Mouse (Mus musculus): ENCODE measurements at regions not wholly inside any gene's neighbourhood (a gene's known extent, or its start where the extent isn't known, plus 50 kb on each side); places are given as distances from the start of the nearest gene placed in this dataset.

DNA sequence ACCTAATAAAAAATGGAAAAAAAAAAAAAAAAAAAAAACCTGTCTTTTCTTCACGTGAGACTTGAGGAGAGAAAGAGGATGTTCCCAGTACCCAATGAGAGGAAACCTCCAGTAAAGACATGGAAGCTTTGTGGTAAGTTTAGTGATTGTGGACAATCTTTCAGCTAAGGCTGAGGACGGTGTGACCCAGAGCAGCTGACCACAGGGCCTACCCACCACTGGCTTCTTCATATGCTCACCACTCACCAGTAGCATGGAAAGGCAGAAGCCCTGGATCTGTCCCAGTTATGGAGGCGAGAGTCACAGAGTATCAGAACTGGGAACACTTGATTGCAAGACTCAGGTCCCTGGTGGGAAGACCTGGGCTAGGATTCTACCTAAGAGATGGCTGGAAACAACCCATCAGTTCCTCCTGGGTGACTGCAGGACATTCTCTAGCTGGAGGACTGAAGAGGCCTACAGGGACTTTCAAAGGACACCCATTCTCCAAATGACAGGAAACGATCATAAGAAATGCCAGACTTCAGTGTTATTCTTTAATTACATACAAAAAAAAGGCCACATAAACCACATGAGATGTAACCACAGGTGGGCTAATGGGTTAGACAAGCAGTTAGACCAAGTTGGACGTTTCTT lies 271.8 kb downstream of the Maf start:
- DNase-seq (ENCODE audit: low spot score in 2 of 2): no peak
- intact Hi-C loops (cut with DNase I): no loop called here

DNA sequence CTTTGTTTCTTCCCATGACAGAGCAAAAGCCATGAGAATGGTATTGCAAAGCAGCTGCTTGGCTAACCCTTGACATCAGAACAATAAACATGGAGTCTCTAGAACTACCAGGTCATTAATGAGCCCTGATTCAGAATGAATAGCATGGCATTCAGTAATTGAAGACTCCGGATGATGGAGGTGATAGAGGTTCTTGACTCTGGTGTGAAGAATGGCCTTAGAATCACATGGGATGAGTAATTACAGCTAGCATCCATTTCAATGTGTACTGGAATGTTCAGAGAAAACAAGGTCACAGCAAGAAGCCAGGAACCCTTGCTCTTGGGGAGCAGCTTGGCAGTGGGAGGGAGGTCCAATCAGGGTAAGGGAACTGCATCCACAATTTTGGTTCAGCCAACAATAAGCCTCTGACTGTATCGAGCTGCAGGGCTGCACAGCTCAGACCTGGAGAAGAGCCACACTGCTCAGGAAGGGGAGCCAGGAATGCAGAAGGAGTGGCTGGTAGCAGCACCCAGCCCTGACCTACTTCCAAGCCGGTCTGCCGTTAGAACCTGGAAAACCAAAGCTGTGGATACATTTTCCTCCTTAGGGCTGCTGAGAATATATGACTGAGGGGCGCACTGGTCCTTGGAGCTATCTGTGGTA lies 275.1 kb downstream of the Maf start:
- intact Hi-C loops (cut with DNase I): no loop called here
- no peak for DNase-seq (ENCODE audit: low spot score in 2 of 2)

DNA sequence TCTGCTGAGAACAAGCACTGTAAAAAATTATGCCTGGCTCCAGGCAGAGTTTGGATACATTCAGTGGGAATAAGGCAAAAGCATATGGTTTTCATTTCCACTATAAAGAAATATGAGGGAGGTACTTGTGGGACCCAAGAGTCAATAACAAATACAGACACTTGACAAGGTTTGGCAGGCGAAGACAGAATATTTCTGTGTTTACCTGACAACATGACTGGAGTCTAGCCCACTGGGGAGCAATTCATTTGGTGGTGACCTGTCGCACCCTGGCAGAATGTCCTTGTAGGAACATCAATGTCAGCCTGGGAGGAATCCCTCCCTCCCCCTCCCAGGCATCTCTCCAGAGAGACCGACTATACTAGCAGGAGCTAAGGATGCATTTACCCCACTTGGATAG lies 276.8 kb downstream of the Maf start:
- DNase-seq (ENCODE audit: low spot score in 2 of 2): no peak
- intact Hi-C loops (cut with DNase I): no loop called here

DNA sequence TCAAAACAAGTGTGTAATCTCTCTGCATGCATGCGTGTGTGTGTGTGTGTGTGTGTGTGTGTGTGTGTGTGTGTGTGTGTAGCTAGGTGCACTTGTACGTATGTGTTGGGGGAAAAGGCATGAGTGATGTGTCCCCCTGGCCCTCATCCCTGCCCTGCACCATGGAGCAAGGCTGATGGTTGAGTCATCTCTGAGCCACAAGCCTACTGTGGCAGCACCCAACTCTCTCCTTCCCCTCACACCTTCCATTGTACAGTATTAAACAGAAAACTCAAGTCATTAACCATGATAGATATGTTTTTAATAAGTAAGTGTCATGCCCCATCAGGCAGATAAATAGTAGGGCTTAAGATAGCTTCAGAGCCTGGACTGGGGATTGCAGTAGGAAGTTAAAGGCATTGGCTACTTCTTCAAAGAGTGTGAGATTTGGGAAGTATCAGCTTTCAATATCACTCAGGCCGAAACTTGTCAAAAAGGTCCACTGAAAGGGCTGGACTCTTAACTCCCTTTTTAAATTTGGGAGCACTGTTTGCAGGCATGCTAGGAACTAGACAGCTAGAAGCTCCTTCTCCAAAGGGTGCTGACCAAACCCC lies 278.2 kb downstream of the Maf start:
- no peak for DNase-seq (ENCODE audit: low spot score in 2 of 2)
- intact Hi-C loops (cut with DNase I): no loop called here

DNA sequence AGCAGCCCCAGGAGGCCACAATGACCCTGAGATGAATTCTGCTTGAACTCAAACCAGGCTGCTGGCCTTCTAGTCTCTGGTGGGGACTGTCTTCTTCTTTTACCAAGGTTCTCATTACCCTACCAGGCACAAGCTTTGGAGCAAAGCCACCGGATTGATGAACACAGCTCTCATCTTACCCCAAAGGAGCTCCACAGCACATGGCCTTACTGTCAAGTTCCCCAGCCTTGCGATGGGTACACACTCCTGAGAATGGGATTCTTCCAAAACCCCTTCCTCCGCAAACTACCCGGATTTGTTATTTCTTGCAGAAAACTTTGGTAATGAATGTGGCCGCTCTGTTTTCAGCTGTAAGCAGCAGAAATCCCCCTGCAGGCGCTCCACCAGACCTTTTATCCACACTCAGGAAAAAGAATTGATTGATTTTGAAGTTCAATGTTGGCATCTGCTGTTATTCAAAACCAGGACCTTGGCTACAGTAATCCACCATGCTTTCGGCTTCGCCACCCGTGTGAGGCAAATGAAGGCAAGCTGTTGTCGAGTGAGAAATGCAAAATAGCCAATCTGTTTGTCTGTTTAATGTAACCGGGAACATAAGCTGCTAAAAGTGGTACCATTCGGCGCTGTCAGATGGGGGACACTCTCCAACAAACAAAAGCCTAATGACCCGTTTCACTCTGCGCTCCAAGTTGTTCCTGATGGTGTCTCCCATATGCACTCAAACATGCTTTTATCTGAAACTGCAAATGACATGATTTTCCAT lies 278.9 kb downstream of the Maf start:
- intact Hi-C loops (cut with DNase I): no loop called here
- DNase-seq (ENCODE audit: low spot score in 2 of 2): peak in 1 of 2 experiments; percentile 10

DNA sequence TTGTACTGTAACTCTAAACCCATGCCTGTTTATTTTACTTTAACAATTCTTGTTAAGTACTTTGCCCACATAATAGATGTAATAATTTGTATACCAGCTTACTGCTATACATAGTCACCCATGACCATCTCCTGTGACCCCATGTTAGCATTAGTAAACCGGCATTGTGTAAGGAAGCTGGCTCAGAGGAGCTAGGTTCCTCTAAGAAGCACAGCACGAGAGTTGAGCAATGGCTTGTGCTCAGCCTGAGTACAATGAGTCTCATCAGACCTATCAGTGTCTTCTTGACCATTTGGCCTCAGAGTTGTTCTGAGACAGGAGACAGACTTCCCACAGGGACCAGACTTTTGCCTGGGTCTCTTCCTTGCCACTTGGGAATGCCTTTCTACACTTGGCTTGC lies 279.6 kb downstream of the Maf start:
- DNase-seq (ENCODE audit: low spot score in 2 of 2): no peak
- intact Hi-C loops (cut with DNase I): no loop called here

DNA sequence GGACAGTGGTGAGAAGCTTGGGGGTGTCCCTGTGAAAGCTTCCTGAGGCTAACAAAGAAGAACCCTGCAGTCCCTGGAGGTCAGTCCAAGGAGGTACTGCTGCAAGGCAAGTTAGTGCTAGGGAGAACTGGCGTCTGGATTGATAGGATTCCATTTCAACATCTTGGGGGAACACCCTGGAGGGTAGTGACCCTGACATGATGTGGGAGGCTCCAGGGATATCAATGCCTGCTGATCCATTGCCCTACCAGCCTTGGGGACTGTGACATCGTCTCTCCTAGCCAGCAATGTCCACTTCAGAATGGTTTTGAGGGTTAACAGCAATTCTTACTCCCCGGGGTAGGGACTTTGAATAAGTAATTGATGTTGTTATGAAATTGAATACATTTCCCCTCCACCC lies 280.1 kb downstream of the Maf start:
- intact Hi-C loops (cut with DNase I): no loop called here
- DNase-seq (ENCODE audit: low spot score in 2 of 2): no peak

DNA sequence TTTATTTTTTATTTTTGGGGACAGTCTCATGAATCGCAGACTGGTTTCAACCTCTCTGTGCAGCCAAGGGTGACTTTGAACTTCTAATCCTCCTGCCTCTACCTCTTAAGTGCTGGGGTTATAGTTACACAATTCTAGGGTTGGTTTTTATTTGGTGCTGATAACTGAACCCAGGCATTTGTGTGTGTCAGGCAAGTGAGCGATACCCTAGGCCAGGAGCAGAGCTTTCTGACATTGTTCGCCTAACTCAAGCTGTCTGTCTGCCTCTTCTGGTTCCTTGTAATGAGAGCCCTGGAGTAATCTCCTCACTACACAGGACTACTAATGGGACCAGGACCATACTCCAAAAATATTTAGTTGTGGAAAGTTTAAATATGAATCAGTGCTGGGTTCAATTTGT lies 281.1 kb downstream of the Maf start:
- intact Hi-C loops (cut with DNase I): no loop called here

DNA sequence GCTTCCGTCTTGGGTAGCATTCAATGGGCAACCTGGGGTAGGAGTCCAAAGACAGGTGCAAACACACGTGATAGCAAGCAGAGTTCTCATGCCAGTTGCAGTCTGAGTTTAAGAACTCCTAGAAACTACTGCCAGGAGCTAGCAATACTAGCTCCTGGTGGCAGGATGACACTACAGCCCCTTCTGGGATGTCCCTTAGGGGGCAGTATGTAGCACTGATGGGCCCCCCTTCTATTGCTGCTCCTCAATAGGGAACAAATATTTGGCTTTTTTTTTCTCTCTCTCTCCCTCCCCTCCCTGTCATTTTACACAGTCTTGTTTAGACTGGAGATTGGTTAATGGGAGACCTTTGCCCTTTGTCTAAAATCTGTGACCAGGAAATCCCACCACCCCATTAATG lies 282.2 kb downstream of the Maf start:
- intact Hi-C loops (cut with DNase I): no loop called here
- no peak for DNase-seq (ENCODE audit: low spot score in 2 of 2)

More for the DNA sequence above, 281.1 kb downstream of the Maf start:
- DNase-seq (ENCODE audit: low spot score in 2 of 2): no peak

DNA sequence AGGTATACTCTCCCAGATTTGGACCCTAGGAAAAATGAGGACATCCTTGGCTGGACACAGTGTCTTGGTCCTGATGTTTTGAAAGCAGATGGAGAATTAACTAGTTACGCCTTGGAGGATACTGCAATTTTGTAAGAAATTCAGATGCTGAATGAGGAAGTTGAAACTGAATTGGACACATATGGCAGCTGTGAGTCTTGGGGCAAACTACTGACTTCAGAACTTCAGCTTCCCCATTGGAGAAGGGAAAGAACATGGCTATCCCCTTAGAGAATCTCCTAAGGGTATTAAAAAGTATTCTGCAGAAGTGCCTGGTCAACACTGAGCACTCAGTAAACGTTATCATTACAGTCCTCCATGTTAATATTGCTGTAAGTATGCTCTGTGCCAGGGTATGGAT lies 283.9 kb downstream of the Maf start:
- intact Hi-C loops (cut with DNase I): no loop called here
- no peak for DNase-seq (ENCODE audit: low spot score in 2 of 2)

DNA sequence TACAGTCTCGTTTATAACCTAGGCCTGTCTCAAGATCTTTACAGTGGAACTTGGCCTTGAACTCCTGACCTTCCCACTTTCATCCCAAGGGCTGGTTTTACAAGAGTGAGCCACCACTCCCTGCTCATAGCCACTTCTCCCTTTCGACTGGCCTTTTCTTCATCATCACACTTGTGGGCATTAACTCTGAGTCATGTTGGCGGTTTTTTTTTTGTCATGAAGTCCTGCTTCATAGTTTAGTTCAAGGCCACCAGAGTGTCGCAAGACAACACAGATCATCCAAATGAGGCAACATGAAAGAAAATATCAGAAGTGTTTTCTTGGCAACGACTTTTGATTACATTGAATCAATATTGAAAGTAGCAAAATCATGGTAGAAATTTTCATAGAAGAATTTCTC lies 284.5 kb downstream of the Maf start:
- no peak for DNase-seq (ENCODE audit: low spot score in 2 of 2)
- intact Hi-C loops (cut with DNase I): no loop called here

DNA sequence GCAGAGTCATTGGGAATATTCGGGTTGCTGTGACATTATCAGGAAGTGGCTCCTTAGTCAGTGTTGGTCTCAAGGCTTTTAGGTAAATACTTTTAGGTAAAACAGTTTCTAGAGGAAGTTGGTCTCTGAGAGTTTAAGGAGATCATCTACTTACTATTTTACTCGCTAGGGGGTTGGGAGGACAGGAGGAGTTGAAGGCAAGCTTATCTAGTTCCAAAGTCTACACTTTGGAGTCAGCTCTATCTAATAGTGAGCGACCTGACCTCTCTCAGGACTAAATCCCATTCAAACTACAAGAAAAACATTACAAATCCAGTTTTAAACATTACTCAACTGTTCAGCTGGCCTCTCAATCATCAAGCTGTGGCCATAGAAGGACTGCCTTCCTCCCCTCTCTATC lies 287.1 kb downstream of the Maf start:
- intact Hi-C loops (cut with DNase I): no loop called here
- no peak for DNase-seq (ENCODE audit: low spot score in 2 of 2)

DNA sequence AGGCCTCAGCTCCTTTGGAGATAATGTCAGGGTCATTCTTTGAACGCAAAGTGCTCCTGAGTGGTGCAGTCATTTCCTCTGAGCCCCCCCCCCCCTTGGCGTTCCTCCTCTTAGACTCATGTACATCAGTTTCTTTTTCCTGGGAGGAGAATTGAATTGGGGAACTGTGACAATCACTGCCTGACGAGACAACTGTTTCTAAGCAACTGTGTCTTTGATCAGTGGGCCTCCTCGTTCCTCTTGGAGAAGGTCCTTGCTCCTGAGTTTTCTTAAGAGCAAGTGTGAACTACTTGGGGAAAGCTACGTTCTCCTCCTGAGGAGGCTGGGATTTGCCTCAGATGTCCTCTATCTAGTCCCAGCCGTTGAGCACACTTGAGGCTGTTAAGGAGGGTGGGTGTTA lies 287.5 kb downstream of the Maf start:
- intact Hi-C loops (cut with DNase I): no loop called here

DNA sequence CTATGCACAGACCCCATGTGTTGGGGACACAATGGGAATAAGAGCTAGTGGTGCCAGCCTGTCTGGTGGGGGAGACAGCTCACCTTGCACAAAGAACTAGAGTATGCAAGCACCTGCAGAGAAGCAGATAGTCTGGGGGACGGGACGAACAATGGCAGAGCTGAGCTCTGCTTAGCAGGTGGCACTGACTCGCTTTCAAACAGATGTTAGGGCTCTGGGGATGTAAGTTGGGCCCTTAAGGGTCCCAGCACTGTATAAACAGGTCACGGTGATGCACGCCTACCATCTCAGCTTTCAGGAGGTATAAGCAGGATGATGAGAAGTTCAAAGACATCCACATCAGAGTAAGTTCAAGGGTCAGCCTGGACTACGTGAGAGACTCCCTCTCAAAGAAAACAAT lies 289.5 kb downstream of the Maf start:
- DNase-seq (ENCODE audit: low spot score in 2 of 2): no peak
- intact Hi-C loops (cut with DNase I): no loop called here

More for the DNA sequence above, 287.5 kb downstream of the Maf start:
- DNase-seq (ENCODE audit: low spot score in 2 of 2): no peak

DNA sequence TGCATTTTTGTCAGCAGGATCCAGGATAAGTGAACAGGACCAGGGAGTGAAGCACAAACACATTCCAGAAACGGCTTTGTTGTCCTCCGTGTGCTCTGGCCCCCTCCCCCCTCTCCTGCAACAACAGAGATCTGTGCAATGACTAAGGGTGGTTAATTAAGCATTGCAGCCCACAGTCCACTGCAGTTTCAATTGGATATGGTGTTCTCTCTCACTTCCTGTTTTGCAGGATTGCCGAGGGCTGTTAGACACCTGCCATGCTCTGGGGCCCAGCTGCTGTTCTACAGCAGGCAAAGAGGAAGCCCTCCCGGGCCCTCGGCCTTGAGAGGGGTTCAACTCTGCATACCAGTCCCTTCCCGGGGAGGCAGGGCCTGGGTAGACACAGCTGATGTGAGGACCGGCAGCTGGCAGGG lies 293.5 kb downstream of the Maf start:
- peak in 1 of 2 experiments; percentile 31 for DNase-seq (ENCODE audit: low spot score in 2 of 2)
- intact Hi-C loops (cut with DNase I): no loop called here

DNA sequence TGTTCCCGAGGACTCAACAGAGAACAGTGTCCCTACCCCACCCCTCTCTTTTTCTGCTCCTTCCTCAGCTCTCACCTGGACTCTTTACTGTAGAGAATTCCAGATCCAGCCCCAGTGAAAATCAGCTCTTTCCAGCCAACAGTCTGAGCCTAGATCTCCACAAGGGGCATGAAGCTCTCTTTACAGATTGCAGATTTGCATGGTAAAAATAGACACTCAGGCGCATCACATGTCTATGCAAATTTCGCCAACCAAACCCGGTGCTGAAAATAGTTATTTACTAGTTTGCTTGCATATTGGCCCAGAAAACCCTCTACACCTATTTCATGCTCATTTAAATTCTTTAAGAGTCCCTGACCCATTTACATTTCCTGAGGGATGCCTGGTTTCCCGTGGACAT lies 295.8 kb downstream of the Maf start:
- intact Hi-C loops (cut with DNase I): no loop called here
- DNase-seq (ENCODE audit: low spot score in 2 of 2): peak in 1 of 2 experiments; percentile 34

DNA sequence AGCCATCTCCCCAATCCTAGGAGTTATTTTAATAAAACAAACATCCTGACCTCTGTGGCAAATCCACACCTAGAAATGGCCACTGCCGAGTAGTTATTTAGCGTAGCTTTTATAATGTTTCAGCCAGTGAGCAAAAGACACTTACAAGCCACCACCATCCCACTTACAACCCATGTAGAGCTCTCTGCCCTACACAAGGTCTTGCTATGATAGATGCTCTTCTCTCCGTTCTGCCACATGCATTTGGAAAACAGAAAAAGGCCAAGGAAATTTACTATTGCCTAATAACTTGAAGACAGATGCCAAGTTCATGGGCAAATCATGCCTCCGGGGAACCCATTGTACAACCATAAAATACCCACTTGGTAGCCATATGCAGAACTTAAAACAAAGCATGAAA lies 296.5 kb downstream of the Maf start:
- no peak for DNase-seq (ENCODE audit: low spot score in 2 of 2)
- intact Hi-C loops (cut with DNase I): no loop called here

DNA sequence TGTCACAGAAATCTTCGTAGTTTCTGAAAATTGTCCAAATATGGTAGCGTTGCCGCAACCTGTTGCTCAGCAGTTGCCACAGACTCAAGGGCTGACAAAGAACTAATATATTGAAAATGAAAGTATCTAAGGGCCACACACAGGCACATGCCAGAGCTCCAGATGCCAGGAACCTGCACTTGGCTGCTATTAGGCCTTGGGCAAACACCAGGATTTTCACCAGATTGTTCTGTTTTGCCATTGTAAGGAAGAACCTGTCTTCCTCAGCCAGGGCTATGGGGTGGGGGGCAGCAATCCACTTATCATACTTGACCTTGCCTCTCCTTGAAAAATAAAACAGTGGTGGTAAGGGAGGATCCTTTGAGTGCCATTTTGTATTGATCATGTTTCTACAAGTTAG lies 297.4 kb downstream of the Maf start:
- intact Hi-C loops (cut with DNase I): no loop called here
- no peak for DNase-seq (ENCODE audit: low spot score in 2 of 2)

DNA sequence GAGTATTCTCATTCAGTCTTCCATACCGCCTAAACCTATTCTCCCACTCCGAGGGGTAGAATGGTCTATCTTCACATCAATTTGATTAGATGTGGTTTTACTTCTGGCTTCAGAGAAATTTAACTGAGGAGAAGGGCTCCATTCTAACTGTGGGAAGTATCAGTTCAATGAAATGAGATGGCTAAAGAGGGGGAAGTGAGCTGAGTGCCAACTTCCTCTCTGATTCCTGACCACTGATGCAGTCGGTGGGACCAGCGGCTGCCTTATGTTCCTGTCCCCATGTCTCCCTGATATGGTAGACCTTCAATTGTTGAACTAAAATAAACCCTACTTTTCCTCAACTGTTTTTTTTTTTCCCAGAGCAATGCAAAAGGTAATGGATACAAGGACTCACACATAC lies 300.1 kb downstream of the Maf start:
- DNase-seq (ENCODE audit: low spot score in 2 of 2): no peak
- intact Hi-C loops (cut with DNase I): no loop called here

DNA sequence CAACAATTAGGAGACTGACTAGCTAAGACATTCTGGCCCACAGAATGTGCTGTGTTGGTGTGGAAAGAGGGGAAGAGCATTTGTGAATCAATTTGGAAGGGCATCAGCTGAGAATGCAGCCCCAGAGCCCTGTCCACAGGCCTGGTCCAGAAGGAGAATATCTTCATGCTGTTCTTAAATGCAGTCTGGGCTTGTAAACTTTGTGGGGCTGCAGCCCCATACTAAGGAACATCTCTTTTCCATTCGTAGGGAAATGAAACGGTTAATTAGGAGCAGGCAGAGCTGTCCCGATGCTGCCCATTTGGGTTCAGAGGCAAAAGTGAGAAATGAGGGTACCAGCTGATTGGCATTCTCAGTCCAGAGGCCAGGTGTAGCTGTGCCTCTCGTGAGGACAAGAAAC lies 304.0 kb downstream of the Maf start:
- DNase-seq (ENCODE audit: low spot score in 2 of 2): no peak
- intact Hi-C loops (cut with DNase I): loop anchor here (5.0 kb wide), 1 partner anchor 304 kb away; the partner anchor contains the start of gene Maf
